Mouse (Mus musculus): ENCODE data around the gene Atg16l1. TPM values are rescaled to one million over a fixed set of nuclear protein-coding genes. Genes with fewer than 3 reads are reported as not detected.

Gene Atg16l1
- polyA plus RNA-seq, 1 experiment, result 18.7 TPM

- no peak for DNase-seq (ENCODE audit: low read depth in 1 of 2, low spot score in 2 of 2)
- Histone ChIP-seq H3K27me3 (ENCODE audit: control insufficient read depth, insufficient read depth, low read length) (no peaks in the 10 kb centered on the region), H3K36me3 (ENCODE audit: control insufficient read depth, insufficient read depth, low read length) (no peaks in the 10 kb centered on the region), H3K4me3 (ENCODE audit: extremely low read depth, insufficient read depth, insufficient read length) (no peak overlapping the region), H3K4me1 (ENCODE audit: control insufficient read depth, insufficient read depth, insufficient read length) (peaks cover 3% of the 10 kb centered on the region; the same call in 1 of the 2 replicates), H3K27ac (ENCODE audit: insufficient read depth, low read length) (no peak overlapping the region)
- 39% methylated on average over 7 of the region's 7 CpGs for WGBS
- TF ChIP-seq CTCF (IDR thresholded peaks at IDR 0.05; ENCODE audit: extremely low read depth, insufficient read depth, insufficient read length, insufficient replicate concordance) (no peak), POLR2A (IDR thresholded peaks at IDR 0.05; ENCODE audit: low read depth, low read length) (no peak)
These were observed 55.7 kb downstream of the Atg16l1 start for GRCm38 (mm10) chr1:87811391-87811790.

- Histone ChIP-seq H3K4me3 (ENCODE audit: extremely low read depth, insufficient read depth, insufficient read length) (no peak overlapping the region), H3K36me3 (ENCODE audit: control insufficient read depth, insufficient read depth, low read length) (no peaks in the 10 kb centered on the region), H3K27me3 (ENCODE audit: control insufficient read depth, insufficient read depth, low read length) (no peaks in the 10 kb centered on the region), H3K27ac (ENCODE audit: insufficient read depth, low read length) (no peak overlapping the region), H3K4me1 (ENCODE audit: control insufficient read depth, insufficient read depth, insufficient read length) (peaks cover 3% of the 10 kb centered on the region; the same call in 1 of the 2 replicates)
- no peak for TF ChIP-seq POLR2A (IDR thresholded peaks at IDR 0.05; ENCODE audit: low read depth, low read length)
- no peak for TF ChIP-seq CTCF (IDR thresholded peaks at IDR 0.05; ENCODE audit: extremely low read depth, insufficient read depth, insufficient read length, insufficient replicate concordance)
- no peak for DNase-seq (ENCODE audit: low read depth in 1 of 2, low spot score in 2 of 2)
- WGBS, result 85% methylated on average over 10 of the region's 10 CpGs
These were observed 56.4 kb downstream of the Atg16l1 start for GRCm38 (mm10) chr1:87812061-87812460.

- H3K27me3 ChIP-seq (ENCODE audit: control insufficient read depth, insufficient read depth, low read length), result no peaks in the 10 kb centered on the region
- TF ChIP-seq CTCF (IDR thresholded peaks at IDR 0.05; ENCODE audit: extremely low read depth, insufficient read depth, insufficient read length, insufficient replicate concordance) (no peak), POLR2A (IDR thresholded peaks at IDR 0.05; ENCODE audit: low read depth, low read length) (no peak)
- H3K4me3 ChIP-seq (ENCODE audit: extremely low read depth, insufficient read depth, insufficient read length), result no peak overlapping the region
- peaks cover 3% of the 10 kb centered on the region; the same call in 1 of the 2 replicates for H3K4me1 ChIP-seq (ENCODE audit: control insufficient read depth, insufficient read depth, insufficient read length)
- 91% methylated on average over 6 of the region's 6 CpGs for whole genome bisulfite sequencing
- no peak overlapping the region for H3K27ac ChIP-seq (ENCODE audit: insufficient read depth, low read length)
- no peak for DNase-seq (ENCODE audit: low read depth in 1 of 2, low spot score in 2 of 2)
- no peaks in the 10 kb centered on the region for H3K36me3 ChIP-seq (ENCODE audit: control insufficient read depth, insufficient read depth, low read length)
These were observed 57.5 kb downstream of the Atg16l1 start for GRCm38 (mm10) chr1:87813155-87813554.

GRCm38 (mm10) chr1:87813681-87814080, 58.0 kb downstream of the Atg16l1 start:
- Histone ChIP-seq H3K4me3 (ENCODE audit: extremely low read depth, insufficient read depth, insufficient read length) (no peak overlapping the region), H3K27me3 (ENCODE audit: control insufficient read depth, insufficient read depth, low read length) (no peaks in the 10 kb centered on the region), H3K36me3 (ENCODE audit: control insufficient read depth, insufficient read depth, low read length) (no peaks in the 10 kb centered on the region), H3K27ac (ENCODE audit: insufficient read depth, low read length) (no peak overlapping the region), H3K4me1 (ENCODE audit: control insufficient read depth, insufficient read depth, insufficient read length) (peaks cover 3% of the 10 kb centered on the region; the same call in 1 of the 2 replicates)
- no peak for DNase-seq (ENCODE audit: low read depth in 1 of 2, low spot score in 2 of 2)
- WGBS, result 38% methylated on average over 7 of the region's 7 CpGs
- no peak for TF ChIP-seq POLR2A (IDR thresholded peaks at IDR 0.05; ENCODE audit: low read depth, low read length)
- no peak for TF ChIP-seq CTCF (IDR thresholded peaks at IDR 0.05; ENCODE audit: extremely low read depth, insufficient read depth, insufficient read length, insufficient replicate concordance)

- peaks cover 15% of the 10 kb centered on the region for H3K4me1 ChIP-seq (ENCODE audit: control insufficient read depth, insufficient read depth, insufficient read length)
- TF ChIP-seq POLR2A (IDR thresholded peaks at IDR 0.05; ENCODE audit: low read depth, low read length) (no peak), CTCF (IDR thresholded peaks at IDR 0.05; ENCODE audit: extremely low read depth, insufficient read depth, insufficient read length, insufficient replicate concordance) (no peak)
- H3K4me3 ChIP-seq (ENCODE audit: extremely low read depth, insufficient read depth, insufficient read length), result no peak overlapping the region
- DNase-seq (ENCODE audit: low read depth in 1 of 2, low spot score in 2 of 2), result no peak
- H3K36me3 ChIP-seq (ENCODE audit: control insufficient read depth, insufficient read depth, low read length), result no peaks in the 10 kb centered on the region
- no peak overlapping the region for H3K27ac ChIP-seq (ENCODE audit: insufficient read depth, low read length)
- H3K27me3 ChIP-seq (ENCODE audit: control insufficient read depth, insufficient read depth, low read length), result no peaks in the 10 kb centered on the region
- 76% methylated on average over 10 of the region's 10 CpGs for WGBS
These were observed 68.8 kb downstream of the Atg16l1 start for GRCm38 (mm10) chr1:87824420-87824995.

- no peaks in the 10 kb centered on the region for H3K27me3 ChIP-seq (ENCODE audit: control insufficient read depth, insufficient read depth, low read length)
- 95% methylated on average over 5 of the region's 5 CpGs for WGBS
- no peaks in the 10 kb centered on the region for H3K36me3 ChIP-seq (ENCODE audit: control insufficient read depth, insufficient read depth, low read length)
- H3K4me1 ChIP-seq (ENCODE audit: control insufficient read depth, insufficient read depth, insufficient read length), result peaks cover 19% of the 10 kb centered on the region
- H3K4me3 ChIP-seq (ENCODE audit: extremely low read depth, insufficient read depth, insufficient read length), result no peak overlapping the region
- TF ChIP-seq CTCF (IDR thresholded peaks at IDR 0.05; ENCODE audit: extremely low read depth, insufficient read depth, insufficient read length, insufficient replicate concordance), result no peak
- no peak for TF ChIP-seq POLR2A (IDR thresholded peaks at IDR 0.05; ENCODE audit: low read depth, low read length)
- no peak for DNase-seq (ENCODE audit: low read depth in 1 of 2, low spot score in 2 of 2)
- H3K27ac ChIP-seq (ENCODE audit: insufficient read depth, low read length), result no peak overlapping the region
These were observed 69.6 kb downstream of the Atg16l1 start for GRCm38 (mm10) chr1:87825281-87825680.

GRCm38 (mm10) chr1:87825991-87826390, 70.3 kb downstream of the Atg16l1 start:
- H3K27ac ChIP-seq (ENCODE audit: insufficient read depth, low read length), result no peak overlapping the region
- no peak overlapping the region for H3K4me3 ChIP-seq (ENCODE audit: extremely low read depth, insufficient read depth, insufficient read length)
- no peaks in the 10 kb centered on the region for H3K36me3 ChIP-seq (ENCODE audit: control insufficient read depth, insufficient read depth, low read length)
- 84% methylated on average over 6 of the region's 6 CpGs for WGBS
- no peaks in the 10 kb centered on the region for H3K27me3 ChIP-seq (ENCODE audit: control insufficient read depth, insufficient read depth, low read length)
- no peak for TF ChIP-seq POLR2A (IDR thresholded peaks at IDR 0.05; ENCODE audit: low read depth, low read length)
- no peak for TF ChIP-seq CTCF (IDR thresholded peaks at IDR 0.05; ENCODE audit: extremely low read depth, insufficient read depth, insufficient read length, insufficient replicate concordance)
- DNase-seq (ENCODE audit: low read depth in 1 of 2, low spot score in 2 of 2), result no peak
- peaks cover 19% of the 10 kb centered on the region for H3K4me1 ChIP-seq (ENCODE audit: control insufficient read depth, insufficient read depth, insufficient read length)
